Mouse (Mus musculus) lung, adult 2 months (tissue): ENCODE data around the gene Mecom. TPM values are rescaled to one million over a fixed set of nuclear protein-coding genes. Genes with fewer than 3 reads are reported as not detected.

Experiments used
- DNase-seq: peaks from one replicate; pipeline ENCODE4 v3.0.0; 2022
- H3K4me1 ChIP-seq: fragments of 200-500 bp; 2 replicates; pipeline ENCODE4 v1.6.1; 2011; ENCODE audit warnings: low read length; ENCODE audit not compliant: control insufficient read depth, insufficient read depth
- H3K4me3 ChIP-seq: fragments of 200-500 bp; replicated peaks from 2 replicates; pipeline ENCODE3; 2011; ENCODE audit warnings: low read depth, mild to moderate bottlenecking, control low read depth, low read length; ENCODE audit errors: extremely low read depth
- CTCF ChIP-seq: fragments of 200-500 bp; IDR thresholded peaks from 2 replicates; pipeline ENCODE4 v1.5.1; 2011; ENCODE audit warnings: mild to moderate bottlenecking, low read length, control low read depth; ENCODE audit not compliant: insufficient read depth
- POLR2A ChIP-seq: fragments of 200-500 bp; IDR thresholded peaks from 2 replicates; pipeline ENCODE4 v1.6.1; 2011; ENCODE audit warnings: low read depth, mild to moderate bottlenecking, control low read depth, low read length, borderline replicate concordance; ENCODE audit errors: extremely low read depth
- WGBS: fragments of 180-500 bp; shearing (Covaris S2); methylation state at CpG from one replicate; pipeline ENCODE4 v1.1.7; 2018; 5-methylcytosine and 5-hydroxymethylcytosine counted together
- polyA plus RNA-seq: library from polyadenylated mRNA; depleted of rRNA; stranded (reverse); fragments of >200 nt; gene quantifications from 2 replicates; pipeline ENCODE4 v1.2.3, GENCODE M21; 2012

Gene Mecom
- polyA plus RNA-seq, 1 experiment = 16.0 TPM

DNA sequence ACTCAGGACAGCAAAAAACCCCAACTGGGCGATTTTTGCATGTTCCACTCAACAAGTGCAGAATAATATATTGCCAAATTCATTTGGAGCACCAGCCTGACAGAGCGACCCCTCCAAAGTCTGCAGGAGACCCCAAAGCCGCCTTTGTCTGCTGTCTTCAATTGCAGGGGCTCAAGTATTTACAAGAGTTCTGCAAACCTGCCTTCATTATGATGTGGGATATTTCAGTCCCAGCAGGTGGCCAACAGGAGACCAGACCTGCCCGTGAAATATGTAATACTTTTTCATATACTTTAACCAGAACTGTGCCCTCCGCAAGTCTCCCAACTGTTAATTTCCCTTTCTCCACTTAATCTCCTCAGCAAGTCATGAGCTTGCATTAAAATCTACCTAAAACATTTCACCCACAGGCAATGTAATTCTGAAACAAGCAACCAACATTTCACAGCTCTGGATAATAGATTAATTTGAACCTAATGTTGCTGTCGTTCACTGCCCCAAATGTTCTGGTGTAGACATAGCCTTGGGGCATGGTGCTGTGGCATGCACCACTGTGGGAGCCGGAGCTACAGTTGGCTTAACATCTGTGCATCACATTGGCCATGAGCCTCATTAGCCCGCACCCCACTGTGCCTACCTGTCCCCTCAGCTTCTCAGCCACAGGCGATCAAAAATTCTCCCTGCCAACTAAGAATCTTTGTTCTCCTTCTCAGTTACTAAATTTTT is 439.7 kb downstream of the Mecom start:
- peaks cover 5% of the 10 kb centered on the region for H3K4me1 ChIP-seq
- no peak for DNase-seq
- no peak overlapping the region for H3K4me3 ChIP-seq
- WGBS = 81% methylated on average over 9 of the region's 9 CpGs
- no peak for TF ChIP-seq CTCF
- TF ChIP-seq POLR2A = no peak

DNA sequence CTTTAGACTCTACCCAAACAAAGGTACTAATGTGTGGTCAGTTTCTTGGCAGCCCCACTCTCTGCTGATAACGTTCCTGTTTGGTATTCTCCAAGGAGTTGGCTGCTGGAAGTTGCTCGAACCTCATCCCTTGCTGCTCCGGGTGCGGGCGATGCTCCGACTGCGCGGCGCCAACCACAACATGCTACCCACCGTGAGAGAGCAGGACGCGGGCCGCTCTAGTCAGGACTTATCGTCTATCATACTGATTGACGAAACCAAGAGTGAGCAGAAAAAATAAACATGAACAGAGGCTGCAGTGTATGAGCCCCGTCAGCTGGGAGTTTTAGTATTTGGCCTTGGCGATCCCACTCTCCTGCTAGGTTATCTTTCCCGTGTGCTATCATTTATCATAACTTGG is 441.3 kb downstream of the Mecom start:
- no peak for DNase-seq
- TF ChIP-seq CTCF (no peak), POLR2A (no peak)
- H3K4me1 ChIP-seq = peaks cover 6% of the 10 kb centered on the region
- peak overlapping the region; percentile 39 for H3K4me3 ChIP-seq
- 17% methylated on average over 18 of the region's 18 CpGs for WGBS

DNA sequence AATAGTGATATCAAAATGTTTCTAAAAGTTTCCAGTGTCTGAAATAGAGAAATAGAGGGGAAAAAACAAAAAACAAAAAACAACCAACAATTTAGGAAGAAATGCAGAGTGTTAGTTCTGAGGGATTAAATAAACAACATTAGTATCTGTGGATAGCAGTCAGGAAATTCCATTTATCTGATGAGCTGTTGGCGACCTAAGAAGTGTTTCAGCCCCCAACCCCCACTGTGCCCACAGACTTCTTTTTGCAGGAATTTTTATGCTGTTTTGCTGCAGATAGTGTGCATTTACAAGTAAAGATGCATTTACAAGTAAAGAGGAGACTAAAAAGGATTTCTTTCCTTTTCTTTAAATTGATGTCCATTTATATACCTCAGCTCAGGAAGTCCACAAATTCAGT is 441.9 kb downstream of the Mecom start:
- WGBS = 7% methylated on average over 1 of the region's 1 CpGs
- DNase-seq = no peak
- Histone ChIP-seq H3K4me1 (peaks cover 11% of the 10 kb centered on the region), H3K4me3 (no peak overlapping the region)
- TF ChIP-seq CTCF (no peak), POLR2A (no peak)

GRCm38 (mm10) chr3:30105194-30105823 is 442.5 kb downstream of the Mecom start:
- 13% methylated on average over 15 of the region's 15 CpGs for WGBS
- TF ChIP-seq CTCF (no peak), POLR2A (no peak)
- peaks cover 13% of the 10 kb centered on the region for H3K4me1 ChIP-seq
- peak overlapping the region; percentile 11 for H3K4me3 ChIP-seq
- DNase-seq = peak; percentile 43

DNA sequence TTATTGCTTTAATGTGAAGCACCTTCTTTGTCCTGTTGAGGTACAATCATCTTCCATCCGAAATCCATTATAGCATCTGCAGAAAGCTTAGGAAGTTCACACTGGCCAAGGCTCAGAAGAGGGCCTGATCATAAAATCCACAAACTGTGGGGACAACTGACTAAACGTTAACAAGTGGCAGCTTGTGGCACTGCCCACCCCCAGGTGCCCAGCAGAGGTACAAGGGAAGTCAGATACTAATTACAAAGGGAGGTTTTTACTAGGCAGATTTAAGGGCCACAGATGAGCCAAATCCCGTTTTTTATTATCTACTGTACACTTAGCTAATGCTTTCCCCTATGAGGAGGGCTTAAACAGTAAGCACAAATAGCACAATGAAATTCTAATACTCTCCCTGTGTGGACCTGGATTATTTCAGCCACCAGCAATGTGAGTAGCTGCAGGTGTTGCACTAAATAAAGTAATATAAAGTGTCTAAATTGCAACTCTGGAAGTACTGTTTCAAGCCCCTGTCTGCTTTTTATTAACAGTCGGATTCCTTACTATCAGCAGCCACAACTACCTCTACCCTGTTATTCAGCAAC is 443.2 kb downstream of the Mecom start:
- TF ChIP-seq CTCF (no peak), POLR2A (no peak)
- whole genome bisulfite sequencing = 62% methylated on average over 4 of the region's 4 CpGs

GRCm38 (mm10) chr3:30101146-30101545 is 446.7 kb downstream of the Mecom start:
- 65% methylated on average over 4 of the region's 4 CpGs for WGBS
- Histone ChIP-seq H3K4me1 (peaks cover 9% of the 10 kb centered on the region), H3K4me3 (no peak overlapping the region)
- no peak for DNase-seq
- TF ChIP-seq POLR2A = no peak
- no peak for TF ChIP-seq CTCF

More for the DNA sequence above, 443.2 kb downstream of the Mecom start:
- no peak for DNase-seq
- H3K4me1 ChIP-seq = peaks cover 13% of the 10 kb centered on the region
- no peak overlapping the region for H3K4me3 ChIP-seq

DNA sequence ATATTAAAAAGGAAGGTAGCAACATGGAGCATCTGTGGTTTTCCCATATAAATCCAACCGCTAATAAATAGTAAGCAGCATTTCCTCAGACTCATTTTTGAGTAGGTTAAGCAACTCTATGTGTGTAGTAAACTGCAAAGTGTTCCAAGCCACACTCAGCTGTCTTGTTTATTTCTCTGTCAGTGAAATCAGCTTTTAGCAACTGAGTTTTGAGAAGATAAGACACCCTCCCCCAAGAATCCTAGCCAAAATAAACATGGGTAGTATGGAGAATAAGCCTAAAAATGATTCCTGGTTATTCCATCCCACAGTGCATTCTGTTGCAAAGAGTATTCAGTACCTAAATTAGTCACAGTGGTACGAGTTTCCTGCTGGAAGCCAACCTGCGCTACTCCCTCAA is 450.1 kb downstream of the Mecom start:
- no peak for DNase-seq
- TF ChIP-seq CTCF (no peak), POLR2A (no peak)
- Histone ChIP-seq H3K4me1 (peaks cover 9% of the 10 kb centered on the region; the same call in 1 of the 2 replicates), H3K4me3 (no peak overlapping the region)
- 74% methylated on average over 3 of the region's 3 CpGs for WGBS

DNA sequence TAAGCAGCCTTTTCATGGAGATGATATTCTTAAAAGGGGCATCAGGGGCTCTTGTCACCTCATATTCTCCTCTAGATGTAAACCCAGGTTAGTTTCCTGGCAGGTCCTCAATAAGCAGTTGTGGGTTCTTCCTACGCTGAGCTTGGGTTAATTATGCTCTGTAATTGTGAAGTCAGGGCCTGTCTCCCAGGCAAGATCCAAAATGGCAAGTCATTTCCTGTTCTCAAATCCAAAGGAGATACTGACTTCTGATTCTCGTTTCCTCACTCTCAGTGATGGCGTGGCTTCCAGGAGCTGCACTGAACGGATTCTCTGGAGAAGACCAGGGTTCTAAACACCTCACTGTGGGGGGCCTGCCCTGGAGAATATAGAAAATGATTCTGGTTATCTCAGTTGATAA is 450.7 kb downstream of the Mecom start:
- no peak for DNase-seq

GRCm38 (mm10) chr3:30093005-30093404 is 454.8 kb downstream of the Mecom start:
- Histone ChIP-seq H3K4me1 (no peaks in the 10 kb centered on the region), H3K4me3 (no peak overlapping the region)
- TF ChIP-seq CTCF (no peak), POLR2A (no peak)
- no peak for DNase-seq
- 42% methylated on average over 1 of the region's 1 CpGs for WGBS

More for the DNA sequence above, 450.7 kb downstream of the Mecom start:
- 56% methylated on average over 4 of the region's 4 CpGs for WGBS
- TF ChIP-seq POLR2A = no peak
- TF ChIP-seq CTCF = no peak
- no peak overlapping the region for H3K4me3 ChIP-seq
- peaks cover 9% of the 10 kb centered on the region; the same call in 1 of the 2 replicates for H3K4me1 ChIP-seq
